Mouse (Mus musculus) skeletal muscle tissue, adult 2 months (tissue): ENCODE measurements around the gene Kiz.

Source experiments
- DNase-seq: peaks from one replicate; pipeline ENCODE4 v3.0.0-alpha.2; 2012; ENCODE audit warnings: low read depth, low spot score

The Kiz gene

DNA sequence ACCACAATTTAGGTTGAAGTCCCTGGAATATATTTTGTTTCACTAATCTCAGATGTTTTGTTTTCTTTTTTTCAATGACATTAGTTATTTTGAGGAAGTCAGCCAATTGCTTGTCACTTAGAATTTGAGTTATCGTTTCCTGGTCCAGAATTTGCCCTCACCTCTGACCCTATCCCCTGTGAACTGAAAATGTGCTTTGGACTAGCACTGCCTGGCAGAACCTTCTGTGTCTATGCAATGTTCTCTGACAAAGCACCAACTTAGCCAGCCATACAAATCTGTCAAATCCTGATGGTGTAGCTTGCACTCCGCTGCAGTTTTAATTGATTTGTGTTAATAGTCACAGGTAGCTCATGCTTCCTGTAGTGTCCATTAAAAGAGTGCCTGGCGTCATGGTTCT is 10.1 kb downstream of the Kiz start:
- DNase-seq = no peak

GRCm38 (mm10) chr2:146871300-146872269 is 15.9 kb downstream of the Kiz start:
- no peak for DNase-seq

DNA sequence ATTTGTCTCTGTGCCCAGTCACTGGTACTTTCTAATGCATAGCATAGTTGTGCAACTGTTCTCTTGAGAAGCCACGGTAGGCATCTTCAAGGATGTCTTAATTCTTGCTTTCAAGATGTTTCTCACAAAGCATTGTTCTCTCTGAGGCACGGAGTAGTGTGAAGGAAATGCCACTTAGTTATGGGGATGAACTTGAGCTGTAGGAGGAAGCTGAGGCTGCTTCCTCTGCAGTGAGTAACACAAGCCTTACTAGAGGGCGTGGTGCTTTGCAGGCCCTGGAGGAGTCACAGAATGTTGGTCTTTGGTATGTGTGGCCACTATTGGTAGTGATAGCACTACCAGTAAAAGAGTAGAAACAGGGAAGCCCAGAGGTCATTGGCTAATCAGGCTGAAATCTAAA is 17.0 kb downstream of the Kiz start:
- DNase-seq = no peak

- DNase-seq = no peak
Observed at GRCm38 (mm10) chr2:146873881-146874441, 18.3 kb downstream of the Kiz start.

- DNase-seq = no peak
Observed at GRCm38 (mm10) chr2:146877423-146878098, 21.9 kb downstream of the Kiz start.

DNA sequence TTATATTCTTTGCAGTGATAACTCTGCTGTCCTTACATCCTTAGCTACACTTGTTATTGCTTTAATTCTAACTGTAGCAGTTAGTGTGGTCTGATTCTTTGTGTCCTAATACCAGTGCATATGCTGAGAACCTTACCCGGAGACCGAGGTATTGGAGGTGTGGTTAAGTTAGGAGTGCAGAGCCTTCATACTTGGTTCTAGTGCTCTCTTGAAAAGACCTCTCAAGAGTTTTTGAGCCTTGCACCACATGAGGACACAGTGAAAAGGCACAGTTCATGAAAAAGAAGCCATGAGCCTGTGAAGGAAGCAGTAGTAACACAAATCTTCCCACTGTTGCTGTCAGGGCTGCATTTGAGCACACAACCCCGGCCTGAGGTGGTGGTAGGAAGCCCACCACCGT is 26.0 kb downstream of the Kiz start:
- DNase-seq = no peak

DNA sequence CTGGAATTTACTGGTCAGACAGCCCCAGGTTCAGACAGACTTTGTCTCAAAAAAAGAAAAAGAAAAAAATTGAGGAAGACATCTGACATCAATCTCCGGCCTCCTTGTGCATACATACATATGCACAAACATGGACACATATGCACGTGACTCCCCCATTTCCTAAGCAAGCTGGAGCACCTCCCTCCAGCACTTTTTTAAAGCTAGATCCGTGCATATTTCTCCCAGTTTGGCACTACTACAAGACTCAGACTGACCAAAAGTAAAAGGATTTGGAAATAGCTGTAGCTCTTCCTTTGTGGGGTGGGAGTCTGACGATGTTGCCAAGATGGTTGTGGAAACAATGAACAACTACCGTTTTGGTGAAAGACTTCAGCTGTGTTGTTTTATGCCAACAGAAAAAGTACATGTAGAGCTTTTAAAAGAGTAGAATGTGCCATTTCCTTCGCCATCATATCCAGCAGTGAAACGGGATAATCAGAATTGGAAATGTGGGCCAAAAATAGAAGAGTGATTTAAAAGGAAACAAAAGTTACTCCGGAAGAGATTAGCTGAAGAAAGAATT is 28.7 kb downstream of the Kiz start:
- peak; percentile 4 for DNase-seq

- no peak for DNase-seq
Observed at GRCm38 (mm10) chr2:146888786-146889414, 33.2 kb downstream of the Kiz start.

- DNase-seq = no peak
Observed at GRCm38 (mm10) chr2:146898977-146899376, 43.3 kb downstream of the Kiz start.

GRCm38 (mm10) chr2:146916085-146916484 is 60.4 kb downstream of the Kiz start:
- DNase-seq = no peak

DNA sequence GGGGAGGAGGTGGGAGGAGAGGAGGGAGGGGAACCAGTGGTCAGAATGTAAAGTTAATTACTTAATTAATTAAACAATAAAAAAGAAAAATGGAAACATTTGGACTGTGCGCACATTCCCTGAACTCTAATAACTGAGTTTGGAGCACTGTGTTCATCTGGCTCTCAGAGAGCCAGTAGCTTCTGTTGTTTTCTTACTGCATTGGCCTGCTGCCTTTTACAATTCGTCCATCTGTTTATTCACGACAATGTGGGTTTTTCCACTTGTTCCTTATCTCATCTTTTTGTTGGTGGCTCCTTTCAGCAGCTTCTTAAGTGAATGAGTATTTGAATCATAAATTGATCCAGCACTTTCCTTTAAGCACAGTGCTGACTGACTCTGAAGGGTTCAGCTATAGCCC is 62.1 kb downstream of the Kiz start:
- no peak for DNase-seq

- no peak for DNase-seq
Observed at GRCm38 (mm10) chr2:146920375-146921160, 64.9 kb downstream of the Kiz start.

DNA sequence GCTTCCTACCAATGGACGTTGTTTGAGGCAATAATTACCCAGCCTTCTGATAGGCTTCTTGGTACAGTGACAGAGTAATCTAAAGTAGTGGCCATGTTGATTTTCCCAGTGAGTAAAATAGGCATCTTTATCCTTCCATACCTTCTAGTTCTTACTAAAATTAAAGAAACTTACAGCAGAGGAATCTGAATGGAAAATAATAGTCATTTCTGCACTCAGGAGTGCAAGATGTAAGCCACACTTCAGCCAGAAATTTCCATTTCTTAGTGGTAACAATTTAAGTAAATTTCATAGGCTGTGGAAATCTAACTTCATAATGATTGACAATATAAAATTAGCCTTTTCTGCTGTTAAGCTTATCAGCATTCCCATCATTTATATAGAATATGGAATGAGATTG is 69.6 kb downstream of the Kiz start:
- no peak for DNase-seq

- DNase-seq = no peak
Observed at GRCm38 (mm10) chr2:146925846-146926245, 70.2 kb downstream of the Kiz start.

DNA sequence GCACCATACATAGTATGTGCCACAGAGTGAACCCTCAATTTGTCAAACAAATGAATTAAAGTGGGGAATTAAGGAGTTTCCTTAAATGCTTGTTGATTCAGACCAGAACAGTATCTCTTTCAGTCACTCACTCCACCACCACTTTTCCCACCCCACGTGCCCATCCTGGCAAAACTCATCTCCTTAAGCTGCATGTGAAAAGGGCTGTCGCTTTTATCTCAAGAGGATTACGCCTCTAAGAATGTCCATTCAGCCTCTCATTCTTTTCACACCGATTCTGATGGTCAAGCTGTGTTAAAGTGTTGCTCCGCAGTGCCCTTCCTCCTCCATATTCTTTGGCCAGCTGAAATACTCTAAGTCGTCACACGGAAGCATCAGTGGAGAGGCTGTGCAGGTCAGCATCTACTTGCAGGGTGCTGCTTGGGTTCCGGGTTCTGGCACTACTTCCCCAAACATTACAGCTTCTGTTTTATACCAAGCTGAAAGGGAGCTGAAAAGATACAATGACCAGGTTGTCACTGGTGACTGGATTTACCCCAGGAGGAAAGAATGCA is 92.6 kb downstream of the Kiz start:
- DNase-seq = no peak

DNA sequence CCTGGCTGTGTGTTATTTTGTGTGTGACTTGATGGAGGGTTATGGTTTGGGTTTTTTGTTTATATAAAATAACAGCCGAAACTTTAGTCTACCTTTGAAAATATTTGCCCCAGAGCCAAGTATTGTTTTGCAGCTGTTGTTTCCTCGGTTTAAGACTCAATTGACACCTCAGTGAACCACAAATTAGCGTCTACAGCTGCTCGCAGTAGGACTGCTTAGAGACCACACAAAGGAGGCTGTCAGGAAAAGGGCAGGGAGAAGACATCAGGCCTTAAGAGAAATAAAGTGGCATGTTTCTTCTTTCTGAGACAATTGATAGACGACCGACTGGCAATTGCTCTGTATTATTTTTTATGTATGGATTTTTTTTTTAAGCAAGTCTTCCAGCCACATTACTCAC is 100.7 kb downstream of the Kiz start:
- no peak for DNase-seq

- DNase-seq = no peak
Observed at GRCm38 (mm10) chr2:146958398-146958911, 102.8 kb downstream of the Kiz start.

DNA sequence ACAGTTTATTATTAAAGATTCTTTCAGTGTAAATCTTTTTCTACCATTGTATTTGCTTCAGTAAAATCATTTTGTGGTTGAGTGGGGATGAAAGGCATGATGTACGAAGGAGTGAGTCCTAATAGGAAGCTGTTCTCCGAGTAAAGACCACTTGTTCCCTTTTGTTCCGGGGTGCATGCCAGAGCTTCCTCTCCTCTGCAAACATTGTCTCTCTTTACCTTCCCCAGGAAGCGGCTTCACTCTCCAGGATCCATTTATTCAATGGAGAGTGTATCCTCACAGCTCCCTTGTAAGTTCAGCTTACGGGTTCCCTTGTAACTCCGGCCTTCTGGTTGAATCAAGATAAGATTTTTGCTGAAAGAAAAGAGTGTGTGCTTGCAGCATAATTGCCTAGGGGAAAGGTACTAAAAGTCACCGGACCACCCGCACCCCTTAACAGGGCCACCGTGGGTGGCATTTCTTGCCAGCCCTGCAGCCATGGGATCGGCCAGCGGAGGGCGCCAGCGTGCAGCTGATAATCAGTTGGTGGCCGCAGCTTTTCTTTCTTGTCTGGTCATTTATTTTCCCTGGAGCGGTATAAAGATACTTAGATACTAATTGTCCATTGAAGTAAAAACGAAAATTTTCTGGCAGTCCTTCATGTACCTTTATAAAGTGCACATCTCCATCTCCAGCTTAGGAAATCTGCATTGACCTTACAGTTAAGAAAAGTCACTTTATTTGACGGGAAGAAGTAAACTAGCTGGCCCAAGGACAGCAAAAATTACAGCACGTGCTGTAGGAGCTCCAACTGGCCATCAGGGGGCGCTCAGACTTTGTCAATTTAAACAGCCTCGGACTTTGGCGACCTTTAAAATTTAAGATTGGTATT is 103.5 kb downstream of the Kiz start:
- DNase-seq = peak; percentile 19

GRCm38 (mm10) chr2:146975024-146975423 is 119.4 kb downstream of the Kiz start:
- no peak for DNase-seq
